ENCODE assay signal across 17 mouse cellular contexts in genomic region chr1:89892281-89892680, GRCm38 (mm10). TPM values are rescaled to one million over a fixed set of nuclear protein-coding genes. Genes with fewer than 3 reads are reported as not detected.
DNase-seq lines count a peak whose midpoint lies in the region; ATAC-seq and TF ChIP-seq lines count a peak whose summit lies in the region.
"Had no signal": no experiment of that assay in that cellular context is flagged by ENCODE, and none has a peak within 500 bp of the region (broad histone marks: within the 10 kb centered on the region; RNA-seq: fewer than 3 reads in every experiment).

No protein-coding gene starts in this region.

- no peaks in the 10 kb centered on the region for H3K27me3 ChIP-seq in lung, postnatal 0 days (replicated peaks; ENCODE audit: insufficient read depth, low read length)
- no peaks in the 10 kb centered on the region for H3K27me3 ChIP-seq in midbrain, embryonic 13.5 days
- H3K27me3 ChIP-seq: embryonic facial prominence, embryonic 13.5 days; limb, embryonic 15.5 days had no signal

- no peaks in the 10 kb centered on the region for H3K4me1 ChIP-seq in lung, postnatal 0 days (ENCODE audit: insufficient read depth, low read depth, low read length)
- H3K4me1 ChIP-seq in midbrain, embryonic 13.5 days (replicated peaks): peaks cover 32% of the 10 kb centered on the region
- H3K4me1 ChIP-seq: embryonic facial prominence, embryonic 13.5 days had no signal

- no peak for DNase-seq in lung, postnatal 0 days (ENCODE audit: low spot score)
- no peak for DNase-seq in lung, postnatal 14 days
- peak; percentile 49 for DNase-seq in embryo, embryonic 9.5 days (ENCODE audit: extremely low spot score)
- no peak for DNase-seq in right cerebral cortex, postnatal 4 days
- DNase-seq in heart, postnatal 36 days: no peak
- DNase-seq in layer of hippocampus, postnatal 25 days (ENCODE audit: extremely low spot score in 1 of 2, low spot score in 1 of 2): no peak
- DNase-seq: cerebellum, adult 9-11 months; gastrocnemius, postnatal 14 days; kidney, adult 8-10 months; lung, adult 18-20 months; right cerebral cortex, adult 18-20 months had no signal

- no peak overlapping the region for H3K4me3 ChIP-seq in lung, postnatal 0 days (ENCODE audit: low read depth, low read length)
- H3K4me3 ChIP-seq in midbrain, embryonic 13.5 days (replicated peaks): no peak overlapping the region
- H3K4me3 ChIP-seq: embryonic facial prominence, embryonic 13.5 days; heart, embryonic 10.5 days; limb, embryonic 15.5 days had no signal

- intact Hi-C loops in heart, postnatal 36 days (cut with DNase I): no loop called here

- no peak for TF ChIP-seq EP300 in lung, postnatal 0 days (IDR thresholded peaks at IDR 0.05)

- peaks cover 10% of the 10 kb centered on the region; the same call in 1 of the 2 replicates for H3K36me3 ChIP-seq in lung, postnatal 0 days (ENCODE audit: insufficient read depth, low read length)
- H3K36me3 ChIP-seq in midbrain, embryonic 13.5 days: peaks cover 59% of the 10 kb centered on the region

- WGBS in lung, postnatal 0 days: 53% methylated on average over 7 of the region's 7 CpGs
- WGBS in midbrain, embryonic 13.5 days: 24% methylated on average over 7 of the region's 7 CpGs

- peak; percentile 11; the same call in 1 of the 2 replicates for ATAC-seq in lung, postnatal 0 days
- ATAC-seq in midbrain, embryonic 13.5 days: peak; percentile 32; the same call in 1 of the 2 replicates

- H3K27ac ChIP-seq in lung, postnatal 0 days (ENCODE audit: low read length): no peak overlapping the region
- H3K27ac ChIP-seq in midbrain, embryonic 13.5 days: no peak overlapping the region
- H3K27ac ChIP-seq: embryonic facial prominence, embryonic 13.5 days; heart, embryonic 10.5 days; limb, embryonic 15.5 days had no signal

- H3K9me3 ChIP-seq in lung, postnatal 0 days (ENCODE audit: low read length): no peaks in the 10 kb centered on the region
- H3K9me3 ChIP-seq in midbrain, embryonic 13.5 days: no peaks in the 10 kb centered on the region
- H3K9me3 ChIP-seq: embryonic facial prominence, embryonic 13.5 days; heart, embryonic 10.5 days; limb, embryonic 15.5 days had no signal

- TF ChIP-seq CTCF in lung, postnatal 0 days (IDR thresholded peaks at IDR 0.05): no peak

- H3K4me2 ChIP-seq in lung, postnatal 0 days (replicated peaks; ENCODE audit: low read depth, low read length): no peak overlapping the region
- H3K4me2 ChIP-seq in midbrain, embryonic 13.5 days (replicated peaks): no peak overlapping the region
- H3K4me2 ChIP-seq: embryonic facial prominence, embryonic 13.5 days; limb, embryonic 15.5 days had no signal

- no peak overlapping the region for H3K9ac ChIP-seq in lung, postnatal 0 days (replicated peaks; ENCODE audit: low read depth)
- no peak overlapping the region for H3K9ac ChIP-seq in midbrain, embryonic 13.5 days (replicated peaks)
- H3K9ac ChIP-seq: embryonic facial prominence, embryonic 13.5 days; limb, embryonic 15.5 days had no signal

RNA-seq across cellular contexts. Expression of gene Gbx2, which starts 38.7 kb away (rescaled TPM):
- 0.13 TPM in 1 of 2 replicates, not detected in the other for polyA plus RNA-seq in lung, postnatal 0 days (2015; fragmentation: Nextera tagmentation; extraction: Ambion mirVana)
- 33.3 and 72.3 TPM in 2 replicates for polyA plus RNA-seq in midbrain, embryonic 13.5 days (2015; fragmentation: Nextera tagmentation; extraction: Ambion mirVana)
- total RNA-seq in heart, postnatal 36 days (2021): not detected
- total RNA-seq in layer of hippocampus, postnatal 25 days (2021): under 1 TPM in 1 of 2 experiments, not detected in 1; 0.44 TPM
- total RNA-seq: gastrocnemius, postnatal 14 days; megakaryocyte, adult 5-6 weeks had no signal
- polyA plus RNA-seq: testis, adult 2 months had no signal
